Mouse (Mus musculus) C2C12 (cell line): ENCODE results near the gene Sppl2b. TPM values are rescaled to one million over a fixed set of nuclear protein-coding genes. Genes with fewer than 3 reads are reported as not detected.

Experiments
- H3K27me3 ChIP-seq: one replicate; pipeline ENCODE4 v1.6.1; 2011; ENCODE audit not compliant: control insufficient read depth, insufficient read depth, insufficient read length
- H3K36me3 ChIP-seq: one replicate; pipeline ENCODE4 v1.6.1; 2011; ENCODE audit not compliant: control insufficient read depth, insufficient read depth
- H3K4me3 ChIP-seq: one replicate; pipeline ENCODE4 v1.5.1; 2011; ENCODE audit warnings: mild to moderate bottlenecking, control low read depth; ENCODE audit not compliant: poor library complexity, insufficient read depth, severe bottlenecking
- H3K79me2 ChIP-seq: one replicate; pipeline ENCODE4 v1.6.1; 2011; ENCODE audit not compliant: control insufficient read depth, insufficient read depth
- H3K79me3 ChIP-seq: one replicate; pipeline ENCODE4 v1.6.1; 2011; ENCODE audit warnings: low read depth, control low read depth
- H3ac ChIP-seq: one replicate; pipeline ENCODE3; 2011; ENCODE audit warnings: low read depth; ENCODE audit not compliant: control insufficient read depth, insufficient read length
- CEBPB ChIP-seq: IDR thresholded peaks from one replicate; pipeline ENCODE4 v1.6.1; 2011; ENCODE audit warnings: low read depth, mild to moderate bottlenecking, control low read depth, moderate library complexity
- CTCF ChIP-seq: IDR thresholded peaks from one replicate; pipeline ENCODE4 v1.5.1; 2011; ENCODE audit not compliant: control insufficient read depth, insufficient read depth, insufficient read length
- FOSL1 ChIP-seq: IDR thresholded peaks from one replicate; pipeline ENCODE4 v1.8.0; 2011; ENCODE audit warnings: mild to moderate bottlenecking, low read length; ENCODE audit not compliant: poor library complexity, insufficient read depth, severe bottlenecking
- MAX ChIP-seq: IDR thresholded peaks from one replicate; pipeline ENCODE4 v1.6.1; 2011; ENCODE audit warnings: mild to moderate bottlenecking, control low read depth
- MYOD1 ChIP-seq: IDR thresholded peaks from one replicate; pipeline ENCODE4 v1.6.1; 2011; ENCODE audit warnings: low read depth; ENCODE audit not compliant: control insufficient read depth, insufficient read length
- MYOG ChIP-seq: IDR thresholded peaks from one replicate; pipeline ENCODE4 v1.6.1; 2011; ENCODE audit not compliant: control insufficient read depth, insufficient read length; ENCODE audit errors: extremely low read depth
- USF1 ChIP-seq: IDR thresholded peaks from one replicate; pipeline ENCODE4 v1.6.1; 2011; ENCODE audit warnings: low read depth, mild to moderate bottlenecking, control low read depth, moderate library complexity
- polyA plus RNA-seq: library from polyadenylated mRNA; unstranded; fragments of >200 nt; fragmentation: generic; extraction: Trizol; gene quantifications from one replicate; pipeline ENCODE4 v1.2.1, GENCODE M21; 2012; ENCODE audit warnings: missing spikeins

The Sppl2b gene
- polyA plus RNA-seq, 1 experiment, result 31.2 TPM

GRCm38 (mm10) chr10:80903282-80903681 lies 48.2 kb downstream of the Sppl2b start:
- no peaks in the 10 kb centered on the region for H3K27me3 ChIP-seq
- H3K79me2 ChIP-seq, result peaks cover 23% of the 10 kb centered on the region
- peaks cover 68% of the 10 kb centered on the region for H3K36me3 ChIP-seq
- TF ChIP-seq FOSL1, result no peak
- TF ChIP-seq MYOD1, result no peak
- peaks cover 19% of the 10 kb centered on the region for H3K79me3 ChIP-seq
- no peak overlapping the region for H3ac ChIP-seq
- H3K4me3 ChIP-seq, result no peak overlapping the region

DNA sequence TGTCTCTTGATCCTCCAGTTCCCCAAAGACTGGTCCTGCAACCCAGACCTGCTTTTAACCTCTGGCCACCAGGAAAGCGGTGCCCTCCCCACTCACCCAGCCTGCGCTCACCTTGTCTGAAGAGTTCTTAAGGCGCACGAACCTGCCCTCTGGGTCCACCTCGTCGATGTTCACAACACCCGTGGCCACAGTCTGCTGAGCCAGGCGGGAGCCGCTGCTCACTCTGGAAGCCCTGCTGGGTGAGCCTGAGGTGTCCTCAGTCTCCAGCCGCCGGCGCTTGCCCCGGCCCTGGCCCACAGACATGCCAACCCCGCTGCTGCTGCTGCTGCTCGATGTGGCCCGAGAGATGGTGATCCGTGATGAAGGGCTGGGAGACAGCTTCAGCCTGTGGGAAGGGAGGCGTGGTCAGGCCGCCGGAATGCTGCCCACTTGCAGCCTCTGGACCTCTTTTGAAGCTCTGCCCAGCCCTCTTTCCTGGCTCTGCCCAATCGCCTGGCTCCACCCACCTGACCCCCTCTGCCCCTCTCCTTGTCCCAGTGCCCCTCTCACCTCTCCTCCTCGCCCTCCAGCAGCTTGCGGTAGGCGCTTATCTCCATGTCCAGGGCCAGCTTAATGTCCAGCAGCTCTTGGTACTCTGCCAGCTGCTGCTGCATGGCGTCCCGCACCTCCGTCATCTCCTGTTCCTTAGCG lies 49.1 kb downstream of the Sppl2b start:
- Histone ChIP-seq H3K79me3 (peaks cover 11% of the 10 kb centered on the region), H3K27me3 (no peaks in the 10 kb centered on the region), H3ac (no peak overlapping the region), H3K4me3 (no peak overlapping the region), H3K79me2 (peaks cover 14% of the 10 kb centered on the region), H3K36me3 (peaks cover 59% of the 10 kb centered on the region)
- TF ChIP-seq FOSL1, result no peak
- TF ChIP-seq MYOG, result no peak
- TF ChIP-seq CTCF, result no peak
- no peak for TF ChIP-seq CEBPB
- no peak for TF ChIP-seq USF1
- no peak for TF ChIP-seq MAX
- no peak for TF ChIP-seq MYOD1

DNA sequence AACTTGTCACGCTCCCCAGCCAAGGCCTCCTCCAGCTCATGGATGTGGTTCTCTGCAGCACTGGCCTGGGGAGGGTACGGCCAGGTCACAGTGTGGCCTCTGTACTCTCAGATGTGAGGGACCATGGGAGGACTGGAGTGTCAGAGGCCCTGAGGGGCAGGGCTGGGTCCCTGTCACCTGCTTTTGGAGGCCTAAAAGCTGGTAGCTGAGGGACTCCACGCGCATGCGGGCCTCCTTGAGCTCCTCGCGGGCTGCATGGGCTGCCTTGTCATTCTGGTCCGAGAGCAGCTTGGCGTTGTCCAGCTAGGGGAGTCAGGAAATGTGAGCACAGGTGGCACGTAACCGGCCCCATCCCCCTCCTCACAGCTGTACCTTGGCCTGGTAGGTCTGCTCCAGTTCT lies 49.6 kb downstream of the Sppl2b start:
- no peak for TF ChIP-seq MAX
- TF ChIP-seq CTCF, result no peak
- no peak for TF ChIP-seq MYOG
- no peak for TF ChIP-seq FOSL1
- no peak for TF ChIP-seq CEBPB
- TF ChIP-seq USF1, result no peak
- no peak for TF ChIP-seq MYOD1
- Histone ChIP-seq H3K79me2 (peaks cover 9% of the 10 kb centered on the region), H3K36me3 (peaks cover 54% of the 10 kb centered on the region), H3K27me3 (no peaks in the 10 kb centered on the region), H3K79me3 (peaks cover 6% of the 10 kb centered on the region), H3ac (no peak overlapping the region), H3K4me3 (no peak overlapping the region)

- Histone ChIP-seq H3K36me3 (peaks cover 45% of the 10 kb centered on the region), H3K4me3 (no peak overlapping the region), H3K79me2 (peaks cover 35% of the 10 kb centered on the region), H3ac (no peak overlapping the region), H3K27me3 (no peaks in the 10 kb centered on the region), H3K79me3 (peaks cover 3% of the 10 kb centered on the region)
- no peak for TF ChIP-seq USF1
- no peak for TF ChIP-seq MYOG
- no peak for TF ChIP-seq CEBPB
- TF ChIP-seq MAX, result no peak
- TF ChIP-seq FOSL1, result no peak
- TF ChIP-seq CTCF, result no peak
Measured at GRCm38 (mm10) chr10:80909375-80910162, 54.5 kb downstream of the Sppl2b start.

GRCm38 (mm10) chr10:80911354-80911753 lies 56.3 kb downstream of the Sppl2b start:
- Histone ChIP-seq H3ac (no peak overlapping the region), H3K27me3 (no peaks in the 10 kb centered on the region), H3K79me3 (peaks cover 12% of the 10 kb centered on the region), H3K4me3 (no peak overlapping the region), H3K79me2 (peaks cover 52% of the 10 kb centered on the region), H3K36me3 (peaks cover 41% of the 10 kb centered on the region)
- no peak for TF ChIP-seq USF1
- peak; percentile 6 for TF ChIP-seq MYOD1

GRCm38 (mm10) chr10:80911891-80912290 lies 56.8 kb downstream of the Sppl2b start:
- peaks cover 58% of the 10 kb centered on the region for H3K79me2 ChIP-seq
- H3K79me3 ChIP-seq, result peaks cover 17% of the 10 kb centered on the region
- no peak overlapping the region for H3ac ChIP-seq
- peaks cover 38% of the 10 kb centered on the region for H3K36me3 ChIP-seq
- TF ChIP-seq USF1 (no peak), MYOG (no peak), MAX (no peak), CTCF (no peak), FOSL1 (no peak), MYOD1 (no peak), CEBPB (no peak)
- no peak overlapping the region for H3K4me3 ChIP-seq
- no peaks in the 10 kb centered on the region for H3K27me3 ChIP-seq
